ENCODE assay signal across 8 mouse cellular contexts in genomic region chr1:131060290-131061253, GRCm38 (mm10). TPM values are rescaled to one million over a fixed set of nuclear protein-coding genes. Genes with fewer than 3 reads are reported as not detected.
DNase-seq lines count a peak whose midpoint lies in the region; ATAC-seq lines count a peak whose summit lies in the region.

No protein-coding gene starts in this region.

- no peaks in the 10 kb centered on the region for H3K9me3 ChIP-seq in forebrain, embryonic 13.5 days (replicated peaks)
- no peaks in the 10 kb centered on the region for H3K9me3 ChIP-seq in hindbrain, embryonic 16.5 days (ENCODE audit: control insufficient read depth, low read length)

- H3K4me2 ChIP-seq in forebrain, embryonic 13.5 days = no peak overlapping the region
- no peak overlapping the region for H3K4me2 ChIP-seq in hindbrain, embryonic 16.5 days (ENCODE audit: low read length)

- ATAC-seq in forebrain, embryonic 13.5 days = peak; percentile 24; the same call in 1 of the 2 replicates
- peak; percentile 21 for ATAC-seq in hindbrain, embryonic 16.5 days

- H3K36me3 ChIP-seq in forebrain, embryonic 13.5 days (ENCODE audit: poor library complexity, severe bottlenecking) = peaks cover 26% of the 10 kb centered on the region
- H3K36me3 ChIP-seq in hindbrain, embryonic 16.5 days (ENCODE audit: control insufficient read depth, insufficient read depth, low read length) = peaks cover 8% of the 10 kb centered on the region

- DNase-seq in gastrocnemius, adult 18-20 months (ENCODE audit: low spot score) = peak; percentile 61
- DNase-seq in gastrocnemius, postnatal 4 days (ENCODE audit: low spot score in 2 of 2) = no peak
- peak; percentile 60 for DNase-seq in ZHBTc4 (ENCODE audit: low read depth, low spot score)
- DNase-seq in lung, postnatal 10 days = peak; percentile 61
- peak; percentile 74 for DNase-seq in retina, postnatal 1 day
- no peak for DNase-seq in left cerebral cortex, postnatal 36 days (ENCODE audit: low spot score in 2 of 2)

- no peak overlapping the region; the same call in 1 of the 2 replicates for H3K27ac ChIP-seq in forebrain, embryonic 13.5 days
- H3K27ac ChIP-seq in hindbrain, embryonic 16.5 days (ENCODE audit: low read depth, low read length) = no peak overlapping the region

- WGBS in forebrain, embryonic 13.5 days = 75% methylated on average over 13 of the region's 13 CpGs
- WGBS in hindbrain, embryonic 16.5 days = 66% methylated on average over 13 of the region's 13 CpGs

- no peaks in the 10 kb centered on the region for H3K27me3 ChIP-seq in forebrain, embryonic 13.5 days
- no peaks in the 10 kb centered on the region for H3K27me3 ChIP-seq in hindbrain, embryonic 16.5 days (replicated peaks; ENCODE audit: control insufficient read depth, insufficient read depth, low read length)

- peaks cover 64% of the 10 kb centered on the region for H3K4me1 ChIP-seq in forebrain, embryonic 13.5 days
- H3K4me1 ChIP-seq in hindbrain, embryonic 16.5 days (ENCODE audit: control insufficient read depth, insufficient read depth, low read depth, low read length) = peaks cover 24% of the 10 kb centered on the region

- intact Hi-C loops in left cerebral cortex, postnatal 36 days (cut with DNase I) = loop anchor here (5.0 kb wide), 1 partner anchor 37 kb away; the partner anchor contains the start of gene Mapkapk2

- no peak overlapping the region for H3K9ac ChIP-seq in forebrain, embryonic 13.5 days
- no peak overlapping the region for H3K9ac ChIP-seq in hindbrain, embryonic 16.5 days (ENCODE audit: low read depth, low read length)

- H3K4me3 ChIP-seq in forebrain, embryonic 13.5 days = no peak overlapping the region
- no peak overlapping the region for H3K4me3 ChIP-seq in hindbrain, embryonic 16.5 days (ENCODE audit: low read length)

RNA-seq across cellular contexts. Expression of gene Mapkapk2, which starts 37.1 kb away (rescaled TPM):
- total RNA-seq in gastrocnemius, adult 18-20 months (2021) = 100 to 1,000 TPM; 217 to 250 TPM
- total RNA-seq in gastrocnemius, postnatal 4 days (2021) = 100 to 1,000 TPM; 159 to 163 TPM
- 28.4 and 30.5 TPM in 2 replicates for polyA plus RNA-seq in forebrain, embryonic 13.5 days (2015; fragmentation: Nextera tagmentation; extraction: Ambion mirVana)
- polyA plus RNA-seq in hindbrain, embryonic 16.5 days (2015; fragmentation: Nextera tagmentation; extraction: Ambion mirVana) = 9.1 and 15.7 TPM in 2 replicates
- total RNA-seq in left cerebral cortex, postnatal 36 days (2021) = 10 to 100 TPM; 26.3 to 30.7 TPM

RNA-seq across cellular contexts. Expression of gene Il10, which starts 40.9 kb away (rescaled TPM):
- not detected for total RNA-seq in gastrocnemius, adult 18-20 months (2021)
- total RNA-seq in gastrocnemius, postnatal 4 days (2021) = not detected
- not detected in 2 replicates for polyA plus RNA-seq in forebrain, embryonic 13.5 days (2015; fragmentation: Nextera tagmentation; extraction: Ambion mirVana)
- polyA plus RNA-seq in hindbrain, embryonic 16.5 days (2015; fragmentation: Nextera tagmentation; extraction: Ambion mirVana) = 0.16 TPM in 1 of 2 replicates, not detected in the other
- not detected for total RNA-seq in left cerebral cortex, postnatal 36 days (2021)

Comparison
In these comparisons a context has a peak if more than half of its experiments do, and no peak if none do; other contexts are left out.
1. DNase-seq: peak in gastrocnemius, adult 18-20 months (single experiment), ZHBTc4 (single experiment), lung, postnatal 10 days (single experiment) and retina, postnatal 1 day (single experiment); none in gastrocnemius, postnatal 4 days (0 of 2) and left cerebral cortex, postnatal 36 days (0 of 2).
2. RNA of gene Mapkapk2, which starts 37.1 kb away (total RNA-seq): 217 to 250 TPM in gastrocnemius, adult 18-20 months and 159 to 163 TPM in gastrocnemius, postnatal 4 days; 26.3 to 30.7 TPM in left cerebral cortex, postnatal 36 days; every median in the first group is over 4 times any median in the second.